Mouse (Mus musculus) skeletal muscle tissue, adult 2 months (tissue): ENCODE measurements around the gene Hoxc5.

ENCODE experiments used
- DNase-seq: peaks from one replicate; pipeline ENCODE4 v3.0.0-alpha.2; 2012; ENCODE audit warnings: low read depth, low spot score

Gene Hoxc5

DNA sequence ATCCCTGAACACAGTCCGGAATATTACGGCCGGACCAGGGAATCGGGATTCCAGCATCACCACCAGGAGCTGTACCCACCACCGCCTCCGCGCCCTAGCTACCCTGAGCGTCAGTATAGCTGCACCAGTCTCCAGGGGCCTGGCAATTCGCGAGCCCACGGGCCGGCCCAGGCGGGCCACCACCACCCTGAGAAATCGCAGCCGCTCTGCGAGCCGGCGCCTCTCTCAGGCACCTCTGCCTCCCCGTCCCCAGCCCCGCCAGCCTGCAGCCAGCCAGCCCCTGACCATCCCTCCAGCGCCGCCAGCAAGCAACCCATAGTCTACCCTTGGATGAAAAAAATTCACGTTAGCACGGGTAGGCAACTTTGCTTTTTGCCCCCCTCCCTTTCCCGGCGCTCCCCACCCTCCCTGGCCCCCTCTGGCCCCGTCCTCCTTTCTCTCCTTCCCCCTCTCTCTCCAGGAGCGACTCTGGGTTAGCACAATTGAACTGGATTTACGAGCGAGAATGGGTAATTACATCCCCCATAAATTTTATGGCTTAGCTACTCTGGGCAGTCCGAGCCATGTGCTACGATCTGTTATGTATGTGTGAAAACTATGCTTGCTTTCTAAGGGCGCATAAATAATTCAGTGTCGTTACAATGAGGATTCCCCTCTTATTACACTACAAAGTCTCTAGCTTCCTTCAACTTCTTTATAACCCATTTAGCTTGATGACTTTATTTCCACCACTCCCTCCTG lies 67.7 kb downstream of the Hoxc5 start:
- no peak for DNase-seq

DNA sequence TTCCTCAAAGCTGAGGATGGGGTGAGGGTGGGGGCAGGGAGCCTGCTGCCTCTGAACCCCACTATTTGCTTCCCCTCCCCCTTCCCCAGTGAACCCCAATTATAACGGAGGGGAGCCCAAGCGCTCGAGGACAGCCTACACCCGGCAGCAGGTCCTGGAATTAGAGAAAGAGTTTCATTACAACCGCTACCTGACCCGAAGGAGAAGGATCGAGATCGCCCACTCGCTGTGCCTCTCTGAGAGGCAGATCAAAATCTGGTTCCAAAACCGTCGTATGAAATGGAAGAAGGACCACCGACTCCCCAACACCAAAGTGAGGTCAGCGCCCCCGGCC lies 68.3 kb downstream of the Hoxc5 start:
- DNase-seq: no peak

DNA sequence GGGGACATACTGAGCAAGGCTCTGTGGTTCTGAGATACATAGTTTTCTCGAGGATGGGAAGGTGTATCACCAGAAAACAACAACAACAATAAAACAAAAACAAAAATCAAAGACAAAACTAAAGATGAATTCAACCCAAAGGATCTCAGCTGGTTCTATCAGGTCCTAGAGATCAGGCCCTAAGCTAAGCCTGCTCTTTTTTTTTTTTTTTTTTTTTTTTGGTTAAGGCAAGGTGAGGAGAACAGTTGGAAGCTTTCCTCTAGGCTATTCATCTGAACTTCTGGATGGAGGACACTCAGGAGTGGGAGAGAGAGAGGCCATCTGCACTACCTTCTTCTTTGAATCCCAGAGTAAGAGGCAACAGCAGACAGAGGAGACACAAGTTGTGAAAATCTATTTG lies 70.3 kb downstream of the Hoxc5 start:
- no peak for DNase-seq

DNA sequence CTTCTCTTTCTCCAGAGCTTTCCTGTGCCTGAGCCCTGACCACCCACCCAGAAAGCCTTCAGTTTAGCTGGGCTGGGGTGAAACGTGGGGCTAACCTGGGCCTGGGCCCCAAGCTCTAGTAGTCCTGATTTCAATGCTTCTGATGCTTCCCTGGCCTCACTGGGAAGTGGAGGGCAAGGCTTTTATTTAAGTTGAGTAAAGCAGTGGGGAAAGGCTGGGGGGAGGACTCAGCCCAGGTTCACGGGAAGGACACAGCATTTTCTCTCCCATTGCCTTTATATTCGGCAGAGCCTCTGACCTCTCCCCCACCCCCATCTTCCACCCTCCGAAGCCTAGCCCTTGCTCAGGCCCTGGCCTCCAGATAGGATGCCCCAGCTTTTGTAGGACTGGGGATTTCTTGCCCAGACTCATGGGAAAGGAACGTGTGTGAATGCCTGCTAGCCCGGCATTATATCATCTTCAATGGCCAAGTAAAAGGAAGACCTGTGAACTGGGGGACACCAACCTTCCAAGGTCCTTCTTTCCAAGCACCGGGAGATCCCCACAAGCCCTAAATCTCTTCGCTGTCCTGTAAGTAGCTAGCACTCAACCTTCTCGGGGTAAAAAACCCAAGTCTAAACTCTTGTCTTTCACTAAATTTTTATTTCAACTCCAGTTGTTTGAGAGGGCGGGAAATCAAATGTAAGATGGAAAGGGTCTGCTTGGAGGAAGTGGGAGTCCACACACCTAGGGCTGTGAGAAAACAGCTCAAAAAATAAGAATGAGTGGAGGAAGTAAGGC lies 71.6 kb downstream of the Hoxc5 start:
- no peak for DNase-seq

DNA sequence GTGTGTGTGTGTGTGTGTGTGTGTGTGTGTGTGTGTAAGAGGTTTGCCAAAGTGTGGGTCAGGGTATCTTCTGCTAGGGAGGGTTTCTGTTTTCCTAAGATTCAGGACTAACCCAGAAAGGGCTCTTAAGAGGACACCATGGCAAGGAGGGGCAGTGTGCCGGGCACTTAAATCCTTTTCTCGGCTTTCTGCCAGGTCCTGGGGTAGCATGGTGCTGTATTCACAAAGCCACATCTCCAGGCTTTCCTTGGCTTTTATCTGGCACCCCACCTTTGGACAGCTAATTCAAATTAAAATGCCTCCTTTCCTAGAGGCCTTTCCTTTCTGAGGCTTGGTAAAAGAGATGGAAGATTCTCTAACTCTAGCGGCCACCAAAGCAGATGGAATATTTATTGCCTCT lies 72.4 kb downstream of the Hoxc5 start:
- DNase-seq: no peak

DNA sequence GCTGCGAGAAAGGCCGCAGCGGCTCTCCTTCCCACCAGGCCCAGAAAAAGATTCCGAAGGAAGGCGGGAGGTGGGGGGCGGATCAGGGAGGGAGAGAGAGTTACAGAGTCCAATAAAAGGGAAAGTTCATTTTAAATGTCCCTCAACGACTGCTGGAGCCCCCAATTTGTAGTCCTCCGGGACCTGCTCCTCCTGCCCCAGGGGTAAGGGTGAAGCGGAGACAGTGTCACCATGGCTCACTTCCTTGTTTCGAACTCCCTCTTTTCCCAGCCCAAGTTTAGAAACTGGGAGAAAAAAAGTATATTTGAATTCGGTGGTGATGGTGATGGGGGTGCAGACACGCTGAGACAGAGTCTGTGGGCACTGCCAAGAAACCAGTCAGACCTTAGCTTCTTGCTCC lies 73.4 kb downstream of the Hoxc5 start:
- no peak for DNase-seq

DNA sequence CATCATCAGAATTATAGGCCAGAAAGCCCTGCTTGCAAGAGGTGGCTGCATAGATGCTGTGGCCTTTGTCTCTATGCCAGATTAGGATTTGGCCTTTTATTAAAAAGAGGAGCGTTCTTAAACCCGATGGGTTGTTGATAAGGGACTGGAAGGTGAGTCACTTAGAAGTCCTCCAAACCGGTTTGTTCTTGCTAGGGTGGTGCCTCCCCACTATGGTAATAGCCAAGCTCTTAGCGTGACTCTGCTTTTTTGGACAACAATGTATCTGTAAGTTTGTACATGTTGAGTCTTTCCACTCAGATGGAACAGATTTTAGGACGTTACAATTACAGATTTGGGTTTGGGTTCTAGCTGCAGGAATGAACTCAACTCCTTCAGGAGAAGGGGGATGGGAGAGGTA lies 74.4 kb downstream of the Hoxc5 start:
- no peak for DNase-seq

DNA sequence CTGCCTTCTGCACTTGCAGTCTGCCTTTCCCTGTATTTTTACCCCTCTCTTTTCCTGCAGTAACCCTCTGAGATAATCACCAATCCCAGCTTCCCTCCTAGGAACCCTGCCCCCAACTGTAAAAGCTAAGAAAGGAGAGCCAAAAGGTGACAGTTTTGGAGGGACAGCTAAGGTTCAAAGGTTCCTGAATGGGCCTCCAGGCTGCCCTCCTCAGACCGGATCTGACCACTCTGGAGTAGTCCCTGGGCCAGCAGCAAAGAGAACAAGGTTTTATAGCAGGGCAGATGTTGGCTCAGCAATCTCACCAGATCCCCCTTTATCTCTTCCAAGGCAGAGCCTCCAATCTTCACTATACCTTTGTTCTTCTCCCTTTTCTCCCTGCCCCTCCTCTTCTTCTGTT lies 75.0 kb downstream of the Hoxc5 start:
- DNase-seq: no peak

DNA sequence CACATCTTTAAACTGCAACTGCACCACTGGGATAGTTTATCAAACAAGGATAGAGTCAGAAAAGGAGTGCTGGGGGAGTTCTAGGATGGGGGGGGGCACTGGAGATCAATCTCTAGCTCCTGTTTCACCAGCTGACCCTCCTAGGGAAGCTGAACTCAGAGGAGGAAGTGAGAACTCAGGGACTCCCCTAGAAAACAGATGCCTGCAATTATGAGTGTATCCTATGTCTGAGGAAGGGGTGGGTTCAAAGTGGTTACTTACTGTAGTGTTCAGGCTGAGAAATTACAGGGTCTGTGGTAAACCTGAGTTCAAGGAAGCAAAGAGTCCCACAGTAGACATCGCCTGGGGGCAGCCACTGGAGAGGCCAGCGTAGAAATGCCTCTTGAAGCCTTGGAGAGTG lies 84.4 kb downstream of the Hoxc5 start:
- no peak for DNase-seq

DNA sequence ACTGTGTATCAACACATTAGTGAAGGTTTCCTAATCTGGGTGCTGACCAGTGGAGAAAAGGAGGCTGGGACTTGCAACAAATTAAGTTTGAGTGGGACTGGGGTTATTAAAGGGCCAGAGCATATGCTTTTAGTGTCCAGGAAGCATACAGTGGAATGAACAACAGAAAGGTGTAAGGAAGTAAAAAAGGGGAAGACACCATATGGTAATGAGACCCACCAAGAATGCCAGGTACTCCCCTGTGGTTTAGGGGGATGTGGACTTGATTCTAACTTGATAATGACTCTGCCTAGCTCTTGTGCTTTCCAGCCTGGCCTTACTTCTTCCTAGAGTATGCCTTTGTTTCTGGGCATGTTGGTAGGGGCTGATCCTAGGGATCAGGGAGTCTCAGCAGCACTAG lies 86.0 kb downstream of the Hoxc5 start:
- DNase-seq: no peak

DNA sequence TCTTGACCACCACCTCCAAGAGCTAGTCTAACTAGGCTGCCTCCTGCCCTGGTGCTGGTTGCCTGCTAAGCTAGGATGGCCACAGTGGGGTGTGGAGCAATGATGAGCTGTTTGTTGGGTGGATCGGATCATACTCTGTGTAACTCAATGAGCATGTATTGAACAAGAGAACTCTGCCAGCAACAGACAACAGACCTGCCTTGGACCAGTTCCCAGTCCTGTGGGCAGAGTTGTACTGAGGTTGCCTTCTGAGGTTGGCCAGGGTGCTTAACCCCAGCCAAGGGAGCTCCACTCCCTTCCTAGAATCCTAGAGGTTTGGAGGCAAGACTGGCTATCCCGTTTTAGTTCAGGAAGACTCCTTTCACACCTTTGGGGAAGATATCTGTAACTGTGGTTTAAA lies 89.2 kb downstream of the Hoxc5 start:
- DNase-seq: no peak

DNA sequence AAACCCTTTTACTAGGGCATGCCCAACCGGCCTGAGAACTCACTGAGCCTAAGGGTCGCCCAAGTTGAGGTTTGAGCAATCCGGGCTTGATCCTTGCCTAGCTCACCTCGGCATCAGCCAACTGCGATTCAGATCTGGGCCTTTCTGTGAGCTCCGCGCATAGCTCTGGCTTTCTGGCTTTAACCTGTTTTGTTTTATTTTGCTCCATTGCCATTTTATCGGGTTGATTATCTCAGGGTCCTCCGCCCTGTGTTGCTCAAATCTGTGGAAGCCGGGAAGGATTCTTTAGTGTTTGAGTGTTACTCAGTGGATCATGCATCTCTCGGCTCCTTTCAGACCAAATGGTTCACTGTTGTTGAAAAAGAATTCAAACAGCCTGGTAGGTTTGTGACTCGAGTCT lies 91.5 kb downstream of the Hoxc5 start:
- no peak for DNase-seq

DNA sequence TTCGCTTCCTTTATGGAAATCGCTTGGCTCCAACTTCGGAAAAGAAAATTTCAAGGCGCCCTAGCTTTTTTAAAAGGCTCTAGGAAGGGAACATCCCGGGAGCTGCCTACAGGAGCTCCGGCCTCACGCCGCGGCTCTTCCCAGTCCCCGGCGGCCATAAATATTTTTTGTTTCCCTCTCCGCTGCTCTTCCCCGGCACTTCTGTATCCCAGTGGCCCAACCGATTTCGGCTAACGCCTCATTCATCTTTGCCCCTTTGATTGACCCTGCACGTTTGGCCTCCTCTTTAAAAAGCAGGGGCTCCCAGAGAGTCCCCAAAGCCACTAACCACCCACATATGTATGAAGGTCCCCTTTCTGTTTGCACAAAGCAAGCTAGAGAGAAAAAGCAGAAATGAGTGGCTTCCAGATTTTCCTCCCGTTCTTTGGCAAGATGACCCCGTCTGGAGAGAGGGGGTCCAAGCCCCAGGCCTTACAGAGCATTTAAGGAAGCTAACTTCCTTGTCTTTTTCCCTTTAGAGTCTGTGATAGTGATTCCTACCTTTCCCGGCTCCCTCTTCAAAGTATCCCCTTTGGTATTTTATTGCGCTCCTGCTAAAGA lies 92.2 kb downstream of the Hoxc5 start:
- no peak for DNase-seq

DNA sequence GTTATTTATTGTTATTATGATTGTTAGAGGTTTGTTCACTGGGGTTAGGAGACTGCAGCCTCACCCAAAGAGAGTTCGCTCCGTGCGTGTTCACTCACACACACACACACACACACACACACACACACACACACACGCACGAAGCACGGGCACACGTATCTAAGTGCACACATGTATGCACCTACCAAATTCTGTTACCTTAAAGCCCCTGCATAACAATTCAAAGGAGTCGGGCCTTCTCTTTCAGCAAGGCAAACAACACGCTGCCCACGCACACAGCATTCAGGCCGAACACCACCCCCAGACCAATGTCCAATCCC lies 92.7 kb downstream of the Hoxc5 start:
- no peak for DNase-seq

DNA sequence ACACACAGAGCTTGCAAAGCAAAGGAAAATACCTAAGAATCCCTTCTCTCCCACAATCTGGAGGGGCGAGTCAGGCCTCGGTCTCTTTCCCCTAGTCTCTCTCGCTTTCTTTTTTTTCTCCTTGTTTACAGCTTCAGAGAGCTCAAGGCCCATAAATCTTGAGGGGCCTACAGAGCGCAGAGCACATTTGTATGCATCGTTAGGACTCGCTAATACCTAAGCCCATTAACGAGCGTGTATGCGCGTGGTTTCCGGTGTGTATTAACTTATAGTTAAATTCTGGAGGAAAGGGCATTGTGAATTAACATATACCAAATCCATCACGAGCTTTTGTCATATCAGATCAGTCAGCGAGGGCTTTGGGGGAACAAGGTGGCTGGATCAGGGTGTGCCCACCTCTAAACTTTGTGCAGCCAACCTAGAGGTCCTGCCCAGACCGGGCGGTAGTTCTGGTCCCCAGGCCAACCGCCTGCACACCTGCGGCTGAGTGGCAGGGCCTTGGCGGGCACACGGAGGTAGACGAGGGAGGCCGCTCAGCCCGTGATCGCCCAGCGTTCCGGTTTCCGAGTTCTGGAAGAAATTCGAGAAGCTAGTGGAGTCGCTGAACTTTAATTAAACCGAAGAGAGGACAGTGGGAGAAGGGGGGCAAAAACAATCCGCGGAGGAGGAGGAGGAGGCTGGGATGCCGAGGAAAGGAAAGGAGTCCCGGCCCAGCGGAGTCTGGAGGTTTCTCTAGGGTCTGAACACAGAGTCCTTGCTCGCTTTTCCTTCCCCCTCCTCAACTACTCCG lies 93.3 kb downstream of the Hoxc5 start:
- peak; percentile 47 for DNase-seq

DNA sequence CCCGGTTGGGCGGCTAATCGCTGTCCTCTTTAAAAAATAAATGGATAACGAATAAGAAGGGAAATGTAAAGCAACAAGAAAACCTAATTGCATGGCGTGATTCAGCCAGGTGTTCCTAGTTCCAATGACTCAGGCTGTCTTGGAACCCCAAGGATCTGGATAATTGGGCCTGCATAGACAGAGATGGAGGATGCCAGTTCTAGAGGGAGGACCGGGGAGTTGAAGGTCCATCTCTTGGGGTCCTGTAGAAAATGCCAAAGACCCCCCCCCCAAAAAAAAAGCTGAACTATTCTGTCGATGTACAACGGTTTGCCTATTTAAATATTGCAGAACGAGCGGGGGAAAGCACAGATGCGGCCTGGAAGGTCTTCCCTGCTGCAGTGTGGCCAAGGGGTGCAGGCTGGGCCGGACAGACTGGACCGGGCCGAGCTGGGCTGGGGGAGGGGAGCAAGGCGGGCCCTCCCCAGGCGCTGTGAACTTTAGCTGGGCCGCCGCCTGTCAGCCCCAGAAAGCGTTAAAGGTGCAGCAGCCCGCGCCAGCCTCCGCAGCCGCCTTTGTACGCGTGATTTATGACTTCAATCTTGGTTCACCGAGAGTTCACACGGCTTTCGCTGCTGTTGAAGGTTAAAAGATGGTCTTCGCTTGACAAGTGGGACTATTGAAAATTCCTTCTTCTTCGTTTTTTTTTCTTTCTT lies 94.0 kb downstream of the Hoxc5 start:
- DNase-seq: peak; percentile 21

DNA sequence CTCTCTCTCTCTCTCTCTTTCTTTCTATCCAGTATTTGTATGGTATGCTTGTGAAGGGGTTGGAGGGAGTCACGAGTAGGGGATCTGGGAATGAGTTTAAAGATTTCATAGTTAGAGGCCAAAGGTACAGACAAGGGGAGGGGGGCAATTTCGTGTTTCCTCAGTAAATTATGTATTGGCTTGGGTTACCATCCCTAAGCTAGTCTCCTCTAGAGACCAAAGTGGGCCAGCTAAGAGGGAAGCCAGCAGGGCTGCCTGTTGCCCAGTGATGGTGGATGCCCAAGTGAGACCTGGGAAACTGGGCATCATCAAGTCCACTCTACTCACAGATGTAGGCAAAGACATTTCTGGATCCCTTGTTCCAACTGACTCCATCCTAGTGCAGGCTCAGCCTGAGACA lies 94.7 kb downstream of the Hoxc5 start:
- DNase-seq: no peak

DNA sequence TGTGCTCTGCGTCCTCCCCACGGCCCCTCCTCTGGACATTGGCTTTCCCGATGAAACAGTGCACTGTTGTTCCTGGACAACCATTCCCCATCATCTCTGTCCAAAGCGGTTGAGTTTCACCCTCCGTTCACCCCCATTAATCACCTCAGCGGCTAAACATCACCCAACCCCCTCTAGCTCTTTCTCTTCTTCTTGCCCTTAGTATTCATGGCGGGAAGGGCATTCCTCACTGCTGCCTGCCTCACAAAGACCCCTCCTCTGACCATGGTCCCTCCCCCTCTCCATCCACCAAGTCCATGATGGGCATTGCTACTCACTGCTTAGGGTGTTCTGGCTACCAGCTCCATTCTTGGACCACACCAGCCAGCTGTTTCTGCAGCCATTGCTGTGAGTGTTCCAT lies 98.4 kb downstream of the Hoxc5 start:
- DNase-seq: no peak
